Mouse (Mus musculus): ENCODE results near the gene Emsy. TPM values are rescaled to one million over a fixed set of nuclear protein-coding genes. Genes with fewer than 3 reads are reported as not detected.
A peak's percentile ranks its signal among the peaks of the same experiment; 100 is the strongest.

Emsy gene
- total RNA-seq, 2 experiments from 2014 or later, result 19.7 to 22.3 TPM

GRCm38 (mm10) chr7:98690126-98690525, 33.5 kb upstream of the Emsy start:
- intact Hi-C loops (cut with DNase I), result no loop called here
- DNase-seq, result no peak

GRCm38 (mm10) chr7:98685895-98686294, 29.3 kb upstream of the Emsy start:
- H3K4me3 ChIP-seq, result peak overlapping the region; percentile 45
- DNase-seq, result peak; percentile 67
- peak; percentile 54 for TF ChIP-seq CTCF (IDR thresholded peaks at IDR 0.05)
- H3K27ac ChIP-seq, result peak overlapping the region; percentile 49
- intact Hi-C loops (cut with DNase I), result no loop called here

More at GRCm38 (mm10) chr7:98690126-98690525, 33.5 kb upstream of the Emsy start:
- H3K27ac ChIP-seq, result no peak overlapping the region
- H3K4me3 ChIP-seq, result no peak overlapping the region
- no peak for TF ChIP-seq CTCF (IDR thresholded peaks at IDR 0.05)

GRCm38 (mm10) chr7:98682821-98683220, 26.2 kb upstream of the Emsy start:
- peak; percentile 12; the same call in 1 of the 2 replicates for TF ChIP-seq CTCF (IDR thresholded peaks at IDR 0.05)
- Histone ChIP-seq H3K27ac (no peak overlapping the region), H3K4me3 (no peak overlapping the region)
- intact Hi-C loops (cut with DNase I), result no loop called here
- DNase-seq, result no peak

- Histone ChIP-seq H3K4me3 (no peak overlapping the region), H3K27ac (no peak overlapping the region)
- intact Hi-C loops (cut with DNase I), result no loop called here
- TF ChIP-seq CTCF (IDR thresholded peaks at IDR 0.05), result no peak
- DNase-seq, result no peak
These were observed 24.1 kb upstream of the Emsy start for GRCm38 (mm10) chr7:98680691-98681090.

- DNase-seq, result no peak
- no peak for TF ChIP-seq CTCF (IDR thresholded peaks at IDR 0.05)
- H3K4me3 ChIP-seq, result peak overlapping the region; percentile 60
- intact Hi-C loops (cut with DNase I), result no loop called here
- H3K27ac ChIP-seq, result peak overlapping the region; percentile 75
These were observed 21.9 kb upstream of the Emsy start for GRCm38 (mm10) chr7:98678441-98678840.

GRCm38 (mm10) chr7:98677511-98677910, 20.9 kb upstream of the Emsy start:
- Histone ChIP-seq H3K4me3 (no peak overlapping the region), H3K27ac (no peak overlapping the region)
- DNase-seq, result no peak
- intact Hi-C loops (cut with DNase I), result no loop called here
- TF ChIP-seq CTCF (IDR thresholded peaks at IDR 0.05), result no peak

- intact Hi-C loops (cut with DNase I), result no loop called here
These were observed 17.8 kb upstream of the Emsy start for GRCm38 (mm10) chr7:98674344-98674743.

GRCm38 (mm10) chr7:98672241-98672955, 15.8 kb upstream of the Emsy start:
- no peak for TF ChIP-seq CTCF (IDR thresholded peaks at IDR 0.05)
- Histone ChIP-seq H3K4me3 (peak overlapping the region; percentile 57), H3K27ac (peak overlapping the region; percentile 83)
- peak; percentile 76 for DNase-seq
- intact Hi-C loops (cut with DNase I), result no loop called here

More at GRCm38 (mm10) chr7:98674344-98674743, 17.8 kb upstream of the Emsy start:
- Histone ChIP-seq H3K27ac (peak overlapping the region; percentile 83), H3K4me3 (no peak overlapping the region)
- TF ChIP-seq CTCF (IDR thresholded peaks at IDR 0.05), result no peak
- DNase-seq, result no peak

GRCm38 (mm10) chr7:98671416-98671815, 14.8 kb upstream of the Emsy start:
- Histone ChIP-seq H3K4me3 (peak overlapping the region; percentile 57; the same call in 1 of the 2 replicates), H3K27ac (peak overlapping the region; percentile 83)
- DNase-seq, result peak; percentile 20
- intact Hi-C loops (cut with DNase I), result no loop called here
- no peak for TF ChIP-seq CTCF (IDR thresholded peaks at IDR 0.05)

- no peak for TF ChIP-seq CTCF (IDR thresholded peaks at IDR 0.05)
- no peak for DNase-seq
- intact Hi-C loops (cut with DNase I), result no loop called here
- H3K27ac ChIP-seq, result peak overlapping the region; percentile 83; the same call in 1 of the 2 replicates
- no peak overlapping the region for H3K4me3 ChIP-seq
These were observed 14.2 kb upstream of the Emsy start for GRCm38 (mm10) chr7:98670831-98671230.

GRCm38 (mm10) chr7:98667956-98668746, 11.6 kb upstream of the Emsy start:
- intact Hi-C loops (cut with DNase I), result no loop called here

GRCm38 (mm10) chr7:98665726-98666125, 9.1 kb upstream of the Emsy start:
- no peak overlapping the region for H3K27ac ChIP-seq
- intact Hi-C loops (cut with DNase I), result no loop called here
- no peak for TF ChIP-seq CTCF (IDR thresholded peaks at IDR 0.05)
- DNase-seq, result no peak
- H3K4me3 ChIP-seq, result no peak overlapping the region

More at GRCm38 (mm10) chr7:98667956-98668746, 11.6 kb upstream of the Emsy start:
- no peak overlapping the region for H3K4me3 ChIP-seq
- no peak for DNase-seq
- no peak for TF ChIP-seq CTCF (IDR thresholded peaks at IDR 0.05)
- peak overlapping the region; percentile 60 for H3K27ac ChIP-seq

GRCm38 (mm10) chr7:98665166-98665565, 8.6 kb upstream of the Emsy start:
- TF ChIP-seq CTCF (IDR thresholded peaks at IDR 0.05), result no peak
- DNase-seq, result no peak
- no peak overlapping the region for H3K4me3 ChIP-seq
- intact Hi-C loops (cut with DNase I), result no loop called here
- no peak overlapping the region for H3K27ac ChIP-seq
